Mouse (Mus musculus): ENCODE measurements around the gene Ipo11. TPM values are rescaled to one million over a fixed set of nuclear protein-coding genes. Genes with fewer than 3 reads are reported as not detected.

Ipo11 gene
- polyA plus RNA-seq, 1 experiment from 2014 or later: 17.1 TPM

DNA sequence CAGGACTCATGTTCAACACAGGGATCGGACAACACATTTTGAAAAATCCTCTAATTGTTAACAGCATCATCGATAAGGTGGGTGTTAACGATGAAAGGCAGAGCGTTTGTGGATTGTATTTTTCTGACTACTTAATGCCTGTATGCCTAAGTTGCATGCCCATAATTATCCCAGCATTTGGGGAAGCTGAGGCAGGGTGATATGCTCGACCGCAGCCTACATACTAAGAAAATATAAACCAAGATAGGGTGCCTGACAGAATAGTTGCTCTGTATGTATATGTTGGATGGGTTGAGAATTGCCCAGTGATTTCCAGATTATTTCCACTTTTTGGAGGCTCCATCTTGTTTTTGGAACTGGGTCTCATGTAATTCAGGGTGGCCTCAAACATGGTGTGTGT is 10.8 kb upstream of the Ipo11 start:
- 5% methylated on average over 6 of the region's 6 CpGs for WGBS (ENCODE audit: insufficient replicate concordance)
- TF ChIP-seq CTCF (IDR thresholded peaks at IDR 0.05; ENCODE audit: low read depth): no peak
- TF ChIP-seq EP300 (IDR thresholded peaks at IDR 0.05; ENCODE audit: low read depth): no peak
- Histone ChIP-seq H3K9ac (replicated peaks) (peak overlapping the region; percentile 96), H3K4me2 (ENCODE audit: low read depth, low read length) (peak overlapping the region; percentile 84), H3K36me3 (replicated peaks; ENCODE audit: insufficient read depth, low read length) (peaks cover 22% of the 10 kb centered on the region), H3K9me3 (ENCODE audit: low read length) (no peaks in the 10 kb centered on the region), H3K27ac (ENCODE audit: low read depth) (no peak overlapping the region), H3K27me3 (ENCODE audit: insufficient read depth, low read length) (no peaks in the 10 kb centered on the region), H3K4me1 (ENCODE audit: insufficient read depth) (peaks cover 10% of the 10 kb centered on the region; the same call in 1 of the 2 replicates), H3K4me3 (ENCODE audit: low read depth, low read length) (peak overlapping the region; percentile 98)
- ATAC-seq: no peak
- no peak for DNase-seq

DNA sequence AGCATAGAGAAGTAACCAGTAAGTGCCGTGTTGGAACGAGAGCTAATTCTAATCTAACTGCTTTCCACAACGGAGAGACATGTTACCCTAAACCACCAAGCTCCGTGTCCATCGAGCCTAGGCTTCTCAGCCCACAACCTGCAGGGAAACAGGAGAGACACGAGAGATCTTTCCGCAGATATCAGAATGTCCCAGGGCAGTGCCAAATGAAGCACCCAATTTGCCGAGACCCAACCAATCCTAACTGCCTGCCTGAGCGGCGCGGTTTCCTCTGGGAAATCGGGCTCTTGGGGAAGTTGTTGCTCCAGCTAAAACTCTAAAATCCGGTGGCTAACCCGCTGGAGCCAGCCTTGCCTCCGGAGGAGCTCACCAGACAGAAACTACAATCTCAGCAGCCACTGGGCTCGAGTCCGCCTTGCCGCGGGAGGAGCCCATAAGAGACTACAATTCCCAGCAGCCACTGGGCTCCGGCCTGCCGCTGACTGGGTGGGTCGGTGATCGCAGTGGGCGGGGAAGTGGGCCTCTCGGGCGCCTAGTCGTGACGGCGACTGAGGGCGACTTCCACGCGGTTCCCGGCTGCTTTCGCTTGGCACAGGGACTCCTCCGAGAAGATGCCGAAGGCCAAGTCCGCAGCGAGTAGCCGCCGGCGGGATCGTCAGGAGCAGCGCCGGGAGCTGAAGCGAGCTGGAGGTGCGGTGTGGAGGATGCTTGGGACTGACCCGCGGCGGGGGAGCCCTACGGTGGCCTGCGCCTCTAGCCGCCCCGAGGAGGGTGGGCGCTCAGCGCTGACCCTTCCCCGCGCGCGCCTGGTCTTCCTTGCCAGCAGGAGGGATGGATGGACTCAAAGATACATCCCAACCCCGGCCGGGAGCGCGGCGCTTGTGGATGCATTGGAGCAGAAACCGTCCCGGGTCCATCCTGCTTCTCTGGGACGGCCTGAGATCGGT is 10.1 kb upstream of the Ipo11 start, which contains the start of gene Dimt1:
Gene Dimt1 (plus strand): TSS at position 534 of the 947 bp plus-strand sequence.
- Histone ChIP-seq H3K4me1 (ENCODE audit: insufficient read depth) (peaks cover 10% of the 10 kb centered on the region; the same call in 1 of the 2 replicates), H3K4me3 (ENCODE audit: low read depth, low read length) (peak within 1 kb of the TSS; percentile 98), H3K36me3 (replicated peaks; ENCODE audit: insufficient read depth, low read length) (peaks cover 15% of the 10 kb centered on the region), H3K4me2 (ENCODE audit: low read depth, low read length) (peak within 1 kb of the TSS; percentile 84), H3K9me3 (ENCODE audit: low read length) (no peaks in the 10 kb centered on the region), H3K9ac (replicated peaks) (peak within 1 kb of the TSS; percentile 96), H3K27ac (ENCODE audit: low read depth) (peak within 1 kb of the TSS; percentile 80), H3K27me3 (ENCODE audit: insufficient read depth, low read length) (no peaks in the 10 kb centered on the region)
- DNase-seq (peak; percentile 96), ATAC-seq (peak; percentile 99)
- TF ChIP-seq EP300 (IDR thresholded peaks at IDR 0.05; ENCODE audit: low read depth) (no peak; the same call in 1 of the 2 replicates), CTCF (IDR thresholded peaks at IDR 0.05; ENCODE audit: low read depth) (no peak)
- under 1% methylated on average over 68 of the region's 68 CpGs for WGBS (ENCODE audit: insufficient replicate concordance)

DNA sequence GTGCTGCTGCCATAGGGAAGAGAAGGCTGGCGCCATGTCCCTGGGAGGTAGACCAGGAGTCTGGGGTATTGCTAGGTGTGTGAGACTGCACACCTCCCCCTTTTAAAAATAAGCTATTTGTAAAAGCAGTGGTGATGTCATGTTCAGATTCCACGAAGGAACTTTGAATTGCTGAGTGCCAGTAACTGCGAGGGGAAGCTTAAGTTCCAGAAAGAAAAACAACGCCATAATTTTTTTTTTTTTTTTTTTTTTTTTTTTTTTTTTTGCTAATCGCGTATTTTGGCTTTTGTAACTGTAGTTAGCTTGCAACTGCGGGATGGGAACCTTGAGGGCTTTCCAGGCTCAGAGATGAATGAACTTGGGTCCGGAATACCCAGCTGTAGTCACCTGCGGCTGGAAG is 8.8 kb upstream of the Ipo11 start:
- H3K27me3 ChIP-seq (ENCODE audit: insufficient read depth, low read length): no peaks in the 10 kb centered on the region
- no peak overlapping the region for H3K4me2 ChIP-seq (ENCODE audit: low read depth, low read length)
- H3K9ac ChIP-seq (replicated peaks): no peak overlapping the region
- peaks cover 9% of the 10 kb centered on the region; the same call in 1 of the 2 replicates for H3K36me3 ChIP-seq (replicated peaks; ENCODE audit: insufficient read depth, low read length)
- H3K27ac ChIP-seq (ENCODE audit: low read depth): no peak overlapping the region
- H3K4me3 ChIP-seq (ENCODE audit: low read depth, low read length): no peak overlapping the region
- ATAC-seq: no peak
- no peak for DNase-seq
- H3K4me1 ChIP-seq (ENCODE audit: insufficient read depth): peaks cover 10% of the 10 kb centered on the region; the same call in 1 of the 2 replicates
- TF ChIP-seq CTCF (IDR thresholded peaks at IDR 0.05; ENCODE audit: low read depth): no peak
- H3K9me3 ChIP-seq (ENCODE audit: low read length): no peaks in the 10 kb centered on the region
- WGBS (ENCODE audit: insufficient replicate concordance): 64% methylated on average over 9 of the region's 9 CpGs

DNA sequence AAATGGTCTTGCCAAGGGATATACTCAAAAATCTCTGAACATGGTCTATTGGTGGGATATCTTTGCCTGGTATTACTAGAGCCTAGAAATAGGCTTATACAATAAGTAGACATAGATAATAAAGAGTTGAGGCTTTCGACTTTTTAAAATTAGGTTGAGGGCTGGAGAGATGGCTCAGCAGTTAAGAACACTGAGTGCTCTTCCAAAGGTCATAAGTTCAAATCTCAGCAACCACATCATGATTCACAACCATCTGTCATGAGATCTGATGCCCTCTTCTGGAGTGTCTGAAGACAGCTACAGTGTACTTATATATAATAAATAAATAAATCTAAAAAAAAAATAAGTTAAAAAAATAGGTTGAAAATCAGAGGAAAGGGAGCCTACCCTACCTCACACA is 6.0 kb upstream of the Ipo11 start:
- WGBS (ENCODE audit: insufficient replicate concordance): 77% methylated on average over 1 of the region's 1 CpGs
- Histone ChIP-seq H3K27ac (ENCODE audit: low read depth) (no peak overlapping the region), H3K9me3 (ENCODE audit: low read length) (no peaks in the 10 kb centered on the region), H3K9ac (replicated peaks) (no peak overlapping the region), H3K36me3 (replicated peaks; ENCODE audit: insufficient read depth, low read length) (no peaks in the 10 kb centered on the region), H3K4me3 (ENCODE audit: low read depth, low read length) (no peak overlapping the region), H3K27me3 (ENCODE audit: insufficient read depth, low read length) (no peaks in the 10 kb centered on the region), H3K4me1 (ENCODE audit: insufficient read depth) (peaks cover 2% of the 10 kb centered on the region; the same call in 1 of the 2 replicates), H3K4me2 (ENCODE audit: low read depth, low read length) (no peak overlapping the region)
- DNase-seq: no peak
- no peak for ATAC-seq
- no peak for TF ChIP-seq EP300 (IDR thresholded peaks at IDR 0.05; ENCODE audit: low read depth)
- TF ChIP-seq CTCF (IDR thresholded peaks at IDR 0.05; ENCODE audit: low read depth): no peak

DNA sequence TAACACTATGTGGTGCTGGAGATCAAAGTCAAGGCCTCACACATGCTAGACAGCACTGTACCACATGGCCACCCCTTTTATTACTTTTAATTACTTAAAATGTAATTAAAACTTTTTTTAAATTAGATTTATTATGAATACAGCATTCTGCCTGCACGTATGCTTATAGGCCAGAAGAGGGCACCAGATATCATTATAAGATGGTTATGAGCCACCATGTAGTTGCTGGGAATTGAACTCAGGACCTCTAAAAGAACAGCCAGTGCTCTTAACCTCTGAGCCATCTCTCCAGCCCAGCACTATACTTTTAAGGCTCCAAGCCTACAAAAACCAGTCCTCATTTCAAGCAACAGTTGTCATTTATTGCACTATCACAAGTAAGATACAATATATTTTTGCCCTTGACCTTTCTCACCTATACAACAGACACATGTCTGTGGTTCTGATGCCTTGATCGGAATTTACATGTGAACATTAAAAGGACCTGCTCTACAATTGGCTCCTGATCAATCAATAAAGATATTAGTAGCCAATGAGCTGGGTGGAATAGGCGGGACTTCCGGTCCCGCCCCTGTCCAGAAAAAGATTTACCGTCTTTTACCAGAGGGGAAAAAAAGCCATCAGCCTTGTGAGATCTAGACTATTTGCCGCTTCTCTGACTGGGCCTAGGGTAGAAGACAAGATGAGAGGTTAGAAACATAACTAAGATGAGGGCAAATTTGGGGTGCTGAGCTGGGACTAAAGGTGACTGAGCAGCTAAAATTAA is 4.6 kb upstream of the Ipo11 start:
- no peaks in the 10 kb centered on the region for H3K9me3 ChIP-seq (ENCODE audit: low read length)
- peak; percentile 50 for TF ChIP-seq CTCF (IDR thresholded peaks at IDR 0.05; ENCODE audit: low read depth)
- TF ChIP-seq EP300 (IDR thresholded peaks at IDR 0.05; ENCODE audit: low read depth): no peak
- WGBS (ENCODE audit: insufficient replicate concordance): 39% methylated on average over 7 of the region's 7 CpGs
- no peaks in the 10 kb centered on the region for H3K4me1 ChIP-seq (ENCODE audit: insufficient read depth)
- H3K4me3 ChIP-seq (ENCODE audit: low read depth, low read length): no peak overlapping the region
- no peak overlapping the region for H3K9ac ChIP-seq (replicated peaks)
- ATAC-seq (no peak), DNase-seq (no peak)
- no peak overlapping the region for H3K27ac ChIP-seq (ENCODE audit: low read depth)
- no peaks in the 10 kb centered on the region for H3K27me3 ChIP-seq (ENCODE audit: insufficient read depth, low read length)
- peak overlapping the region; percentile 40; the same call in 1 of the 2 replicates for H3K4me2 ChIP-seq (ENCODE audit: low read depth, low read length)
- H3K36me3 ChIP-seq (replicated peaks; ENCODE audit: insufficient read depth, low read length): no peaks in the 10 kb centered on the region

DNA sequence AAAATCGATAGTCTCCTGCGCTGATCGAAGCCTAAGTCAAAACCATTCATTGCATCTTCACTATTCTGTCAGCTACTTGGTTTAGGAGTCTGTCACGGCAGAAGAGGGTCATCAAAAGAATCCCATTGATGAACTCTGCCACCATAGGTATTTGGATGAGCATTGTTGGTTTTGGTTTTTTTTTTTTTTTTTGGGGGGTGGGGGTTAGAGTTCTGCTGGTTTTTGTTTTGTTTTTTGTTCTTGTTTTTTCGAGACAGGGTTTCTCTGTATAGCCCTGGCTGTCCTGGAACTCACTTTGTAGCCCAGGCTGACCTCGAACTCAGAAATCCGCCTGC is 347 bp upstream of the Ipo11 start:
- no peak for ATAC-seq

More for the DNA sequence above, 347 bp upstream of the Ipo11 start:
- 25% methylated on average over 7 of the region's 7 CpGs for WGBS (ENCODE audit: insufficient replicate concordance)
- no peak for TF ChIP-seq CTCF (IDR thresholded peaks at IDR 0.05; ENCODE audit: low read depth)
- no peak for TF ChIP-seq EP300 (IDR thresholded peaks at IDR 0.05; ENCODE audit: low read depth)
- Histone ChIP-seq H3K36me3 (replicated peaks; ENCODE audit: insufficient read depth, low read length) (no peaks in the 10 kb centered on the region), H3K27ac (ENCODE audit: low read depth) (no peak overlapping the region), H3K9me3 (ENCODE audit: low read length) (no peaks in the 10 kb centered on the region), H3K4me3 (ENCODE audit: low read depth, low read length) (peak overlapping the region; percentile 98), H3K27me3 (ENCODE audit: insufficient read depth, low read length) (no peaks in the 10 kb centered on the region), H3K9ac (replicated peaks) (peak overlapping the region; percentile 93; the same call in 1 of the 2 replicates), H3K4me1 (ENCODE audit: insufficient read depth) (no peaks in the 10 kb centered on the region), H3K4me2 (ENCODE audit: low read depth, low read length) (peak overlapping the region; percentile 84)
- no peak for DNase-seq
